Mouse (Mus musculus): Measurements from ENCODE around the gene Slc46a2.

- TF ChIP-seq CTCF (IDR thresholded peaks at IDR 0.05; ENCODE audit: extremely low read depth, insufficient read length, insufficient replicate concordance, low read depth, low read length) (no peak), POLR2A (IDR thresholded peaks at IDR 0.05; ENCODE audit: low read depth, low read length) (no peak)
Observed at GRCm38 (mm10) chr4:59963405-59964344, 48.8 kb upstream of the Slc46a2 start, which contains the start of gene Mup6.

Data from small intestine, adult 2 months (tissue).